19 mouse cellular contexts compared by ENCODE assay signal in genomic region chr9:43961431-43961830, GRCm38 (mm10).
DNase-seq lines count a peak whose midpoint lies in the region; ATAC-seq lines count a peak whose summit lies in the region.
"Had no signal": no experiment of that assay in that cellular context is flagged by ENCODE, and none has a peak within 500 bp of the region (broad histone marks: within the 10 kb centered on the region; RNA-seq: fewer than 3 reads in every experiment).

No protein-coding gene starts in this region.

- intact Hi-C loops in left cerebral cortex, postnatal 4 days (cut with DNase I): no loop called here

- peaks cover 12% of the 10 kb centered on the region; the same call in 1 of the 2 replicates for H3K4me1 ChIP-seq in forebrain, embryonic 12.5 days
- H3K4me1 ChIP-seq: kidney, embryonic 15.5 days had no signal

- H3K9ac ChIP-seq in forebrain, embryonic 12.5 days: no peak overlapping the region
- H3K9ac ChIP-seq: kidney, embryonic 15.5 days; liver, postnatal 0 days had no signal

- H3K27me3 ChIP-seq in forebrain, embryonic 12.5 days: peaks cover 76% of the 10 kb centered on the region

- no peaks in the 10 kb centered on the region for H3K9me3 ChIP-seq in forebrain, embryonic 12.5 days
- H3K9me3 ChIP-seq: G1E; kidney, embryonic 15.5 days had no signal

- no peak overlapping the region for H3K4me3 ChIP-seq in forebrain, embryonic 12.5 days (replicated peaks)
- H3K4me3 ChIP-seq: kidney, embryonic 15.5 days had no signal

- peak; percentile 38 to 46 for DNase-seq in cerebellum, postnatal 10 days
- no peak for DNase-seq in cerebellum, adult 9-10 months
- DNase-seq in left cerebral cortex, postnatal 4 days: peak; percentile 21
- no peak for DNase-seq in left cerebral cortex, adult 11 months (ENCODE audit: low spot score)
- DNase-seq in layer of hippocampus, postnatal 14 days (ENCODE audit: low spot score in 2 of 2): peak; percentile 36 to 57
- no peak for DNase-seq in MN1 (ENCODE audit: low spot score)
- no peak for DNase-seq in liver
- DNase-seq: cerebellum, adult 11 months; cerebellum, postnatal 36 days; gastrocnemius, postnatal 25 days; heart, postnatal 36 days; liver, postnatal 0 days; lung, postnatal 14 days had no signal

- no peaks in the 10 kb centered on the region for H3K36me3 ChIP-seq in forebrain, embryonic 12.5 days (replicated peaks)
- H3K36me3 ChIP-seq: G1E; kidney, embryonic 15.5 days had no signal

- peak overlapping the region; percentile 70 for H3K27ac ChIP-seq in forebrain, embryonic 12.5 days
- H3K27ac ChIP-seq: kidney, embryonic 15.5 days had no signal

- WGBS in forebrain, embryonic 12.5 days: 14% methylated on average over 12 of the region's 12 CpGs

- no peak overlapping the region for H3K4me2 ChIP-seq in forebrain, embryonic 12.5 days
- H3K4me2 ChIP-seq: heart, embryonic 11.5 days; kidney, embryonic 15.5 days had no signal

- peak; percentile 83 for ATAC-seq in forebrain, embryonic 12.5 days (ENCODE audit: low FRiP score)
- ATAC-seq: CD4-positive, CD25-positive, alpha-beta regulatory T cell, adult 4 months; intestine, embryonic 16.5 days; liver, postnatal 0 days had no signal

Comparison
In these comparisons a context has a peak if more than half of its experiments do, and no peak if none do; other contexts are left out.
1. DNase-seq: peak in cerebellum, postnatal 10 days (2 of 2), left cerebral cortex, postnatal 4 days (single experiment) and layer of hippocampus, postnatal 14 days (2 of 2); none in cerebellum, adult 9-10 months (single experiment), left cerebral cortex, adult 11 months (single experiment), MN1 (single experiment) and liver (single experiment).